Comparison of ENCODE assay signal across 8 mouse cellular contexts in the genomic region with DNA sequence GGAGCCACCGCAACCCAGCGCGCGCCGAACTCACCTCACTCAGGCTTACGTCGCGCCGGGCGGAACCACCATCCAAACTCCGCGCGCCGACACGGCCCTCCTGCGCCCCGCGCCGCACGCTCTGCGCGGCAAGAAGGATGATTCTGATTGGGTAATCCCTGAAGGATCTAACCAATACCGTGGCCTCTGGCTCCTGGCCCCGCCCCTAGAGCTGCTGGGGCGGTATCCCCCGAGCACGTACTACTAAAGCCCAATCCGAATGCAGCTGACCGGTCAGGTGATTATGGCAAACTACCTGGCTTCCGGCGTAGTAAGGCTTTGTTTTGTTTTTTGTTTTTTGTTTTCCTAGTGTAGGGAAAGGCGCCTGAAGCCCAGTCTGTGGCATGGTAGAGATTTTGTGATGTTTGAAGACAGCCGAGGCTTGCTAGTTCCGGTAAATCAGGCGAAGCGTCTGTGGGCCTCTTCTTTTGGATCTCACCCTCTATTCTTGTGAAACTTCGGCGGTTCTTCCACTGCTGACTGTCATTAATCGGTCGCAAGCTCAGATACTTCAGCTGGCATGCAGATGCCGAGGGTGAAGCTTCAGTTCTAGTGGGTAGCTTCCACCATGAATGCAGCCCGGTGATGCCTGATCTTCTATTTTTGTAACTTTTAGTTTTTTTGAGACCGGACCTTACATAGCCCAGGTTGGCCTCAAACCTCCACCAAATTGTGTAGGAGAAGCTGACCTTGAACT. TPM values are rescaled to one million over a fixed set of nuclear protein-coding genes. Genes with fewer than 3 reads are reported as not detected.
A peak's percentile ranks its signal among the peaks of the same experiment; 100 is the strongest.
DNase-seq lines count a peak whose midpoint lies in the region; ATAC-seq and TF ChIP-seq lines count a peak whose summit lies in the region.

A gene (minus strand): TSS at position 111 of the 736 bp plus-strand sequence.

- no peak for TF ChIP-seq CTCF in CH12.LX (conservative IDR thresholded peaks at IDR 0.05 in 1 of 2, IDR thresholded peaks at IDR 0.05 in 1 of 2; ENCODE audit: low read depth in 2 of 2, low read length in 2 of 2)

- peak; percentile 98 for DNase-seq in CH12.LX (ENCODE audit: extremely low read depth)
- DNase-seq in c-Kit-positive CD71-positive TER-119-negative erythroid progenitor cells, embryonic 14.5 days (ENCODE audit: low read depth): peak; percentile 97
- peak; percentile 97 for DNase-seq in forebrain, embryonic 11.5 days (ENCODE audit: low spot score)
- DNase-seq in kidney, postnatal 36 days: peak; percentile 98
- peak; percentile 97 for DNase-seq in telencephalon, adult 2 months (ENCODE audit: low read depth, low spot score)

- dilution Hi-C loops in CH12.LX (cut with MboI; ENCODE audit: extremely low pct_ligation_motif_present, extremely low pct_unique_long_range_greater_than_20kb, low sequenced_read_pairs): no loop called here

- WGBS in forebrain, embryonic 11.5 days: under 1% methylated on average over 43 of the region's 43 CpGs
- WGBS in heart, embryonic 16.5 days: under 1% methylated on average over 43 of the region's 43 CpGs
- under 1% methylated on average over 43 of the region's 43 CpGs for WGBS in liver, embryonic 15.5 days (ENCODE audit: insufficient replicate concordance)
- WGBS in neural tube, embryonic 12.5 days: 1% methylated on average over 43 of the region's 43 CpGs

- peaks cover 0 to 12% of the 10 kb centered on the region in 2 experiments for H3K36me3 ChIP-seq in CH12.LX (replicated peaks in 1 of 2; ENCODE audit: control insufficient read depth in 1 of 2, insufficient read depth in 1 of 2, low read length in 1 of 2)
- no peaks in the 10 kb centered on the region for H3K36me3 ChIP-seq in forebrain, embryonic 11.5 days (ENCODE audit: control insufficient read depth, insufficient read depth, low read length)
- H3K36me3 ChIP-seq in heart, embryonic 16.5 days (ENCODE audit: control insufficient read depth, insufficient read depth): no peaks in the 10 kb centered on the region
- H3K36me3 ChIP-seq in liver, embryonic 15.5 days (replicated peaks): no peaks in the 10 kb centered on the region; the same call in 1 of the 2 replicates
- H3K36me3 ChIP-seq in neural tube, embryonic 12.5 days: no peaks in the 10 kb centered on the region

- in situ Hi-C loops in CH12.LX (cut with MboI; ENCODE audit: low pct_ligation_motif_present, low pct_unique_long_range_greater_than_20kb, low sequenced_read_pairs): no loop called here

- peak within 1 kb of the TSS; percentile 94 for H3K4me2 ChIP-seq in CH12.LX (ENCODE audit: insufficient read depth, low read depth, poor library complexity, severe bottlenecking)
- H3K4me2 ChIP-seq in forebrain, embryonic 11.5 days (ENCODE audit: low read depth, low read length, severe bottlenecking): peak within 1 kb of the TSS; percentile 94
- peak within 1 kb of the TSS; percentile 93 for H3K4me2 ChIP-seq in heart, embryonic 16.5 days (ENCODE audit: low read depth, low read length)
- peak within 1 kb of the TSS; percentile 86 for H3K4me2 ChIP-seq in liver, embryonic 15.5 days
- peak within 1 kb of the TSS; percentile 96 for H3K4me2 ChIP-seq in neural tube, embryonic 12.5 days (replicated peaks)

- peaks cover 13 to 35% of the 10 kb centered on the region in 2 experiments for H3K4me1 ChIP-seq in CH12.LX (ENCODE audit: control insufficient read depth in 1 of 2, insufficient read depth in 2 of 2)
- peaks cover 3% of the 10 kb centered on the region; the same call in 1 of the 2 replicates for H3K4me1 ChIP-seq in forebrain, embryonic 11.5 days (replicated peaks; ENCODE audit: control insufficient read depth, insufficient read depth, low read length)
- peaks cover 9% of the 10 kb centered on the region for H3K4me1 ChIP-seq in heart, embryonic 16.5 days (ENCODE audit: control insufficient read depth, insufficient read depth, low read length)
- H3K4me1 ChIP-seq in liver, embryonic 15.5 days (replicated peaks): peaks cover 66% of the 10 kb centered on the region
- H3K4me1 ChIP-seq in neural tube, embryonic 12.5 days: peaks cover 13% of the 10 kb centered on the region

- H3K27me3 ChIP-seq in CH12.LX (replicated peaks): peaks cover 1% of the 10 kb centered on the region
- H3K27me3 ChIP-seq in forebrain, embryonic 11.5 days (ENCODE audit: control insufficient read depth, insufficient read depth, low read length): no peaks in the 10 kb centered on the region
- no peaks in the 10 kb centered on the region for H3K27me3 ChIP-seq in heart, embryonic 16.5 days (ENCODE audit: control insufficient read depth, insufficient read depth, low read length)
- no peaks in the 10 kb centered on the region for H3K27me3 ChIP-seq in liver, embryonic 15.5 days
- H3K27me3 ChIP-seq in neural tube, embryonic 12.5 days (replicated peaks): no peaks in the 10 kb centered on the region

- no peak for TF ChIP-seq EP300 in CH12.LX (IDR thresholded peaks at IDR 0.05; ENCODE audit: low read length)

- peak; percentile 89 for TF ChIP-seq POLR2A in CH12.LX (IDR thresholded peaks at IDR 0.05; ENCODE audit: low read depth, low read length)

- peak within 1 kb of the TSS; percentile 61 to 98 (median 78) for H3K4me3 ChIP-seq in CH12.LX (replicated peaks in 1 of 3; ENCODE audit: low read depth in 2 of 3, low read length in 2 of 3, poor library complexity in 1 of 3)
- H3K4me3 ChIP-seq in forebrain, embryonic 11.5 days (ENCODE audit: low read depth, low read length): peak within 1 kb of the TSS; percentile 78
- peak within 1 kb of the TSS; percentile 89 for H3K4me3 ChIP-seq in heart, embryonic 16.5 days (ENCODE audit: low read length)
- peak within 1 kb of the TSS; percentile 86 for H3K4me3 ChIP-seq in liver, embryonic 15.5 days (replicated peaks)
- peak within 1 kb of the TSS; percentile 73 for H3K4me3 ChIP-seq in neural tube, embryonic 12.5 days

- peak; percentile 100 for ATAC-seq in forebrain, embryonic 11.5 days (replicated peaks; ENCODE audit: low FRiP score)
- peak; percentile 100 for ATAC-seq in heart, embryonic 16.5 days (replicated peaks; ENCODE audit: extremely low read depth, insufficient read depth, low FRiP score)
- ATAC-seq in liver, embryonic 15.5 days (ENCODE audit: insufficient read depth): peak; percentile 97
- peak; percentile 100 for ATAC-seq in neural tube, embryonic 12.5 days (ENCODE audit: low FRiP score, low read depth)

- no peak for TF ChIP-seq RAD21 in CH12.LX (IDR thresholded peaks at IDR 0.05; ENCODE audit: low read depth, low read length)

- peaks cover 42% of the 10 kb centered on the region for H3K79me2 ChIP-seq in CH12.LX (replicated peaks; ENCODE audit: control insufficient read depth, extremely low read depth, insufficient read depth, poor library complexity, severe bottlenecking)

- peak within 1 kb of the TSS; percentile 87 for H3K9ac ChIP-seq in CH12.LX (ENCODE audit: insufficient read depth, low read depth)
- peak within 1 kb of the TSS; percentile 79 for H3K9ac ChIP-seq in forebrain, embryonic 11.5 days (ENCODE audit: low read length)
- peak within 1 kb of the TSS; percentile 89 for H3K9ac ChIP-seq in heart, embryonic 16.5 days (ENCODE audit: low read length)
- H3K9ac ChIP-seq in liver, embryonic 15.5 days: peak within 1 kb of the TSS; percentile 88
- H3K9ac ChIP-seq in neural tube, embryonic 12.5 days: peak within 1 kb of the TSS; percentile 72

- peak within 1 kb of the TSS; percentile 22 for H3K27ac ChIP-seq in CH12.LX (ENCODE audit: insufficient read depth, low read depth)
- peak within 1 kb of the TSS; percentile 79 for H3K27ac ChIP-seq in forebrain, embryonic 11.5 days (ENCODE audit: low read depth, low read length)
- H3K27ac ChIP-seq in heart, embryonic 16.5 days (ENCODE audit: low read length): peak within 1 kb of the TSS; percentile 88
- peak within 1 kb of the TSS; percentile 98 for H3K27ac ChIP-seq in liver, embryonic 15.5 days (replicated peaks)
- peak within 1 kb of the TSS; percentile 71 for H3K27ac ChIP-seq in neural tube, embryonic 12.5 days

- H3K9me3 ChIP-seq in CH12.LX (replicated peaks; ENCODE audit: low read length): no peaks in the 10 kb centered on the region
- H3K9me3 ChIP-seq in forebrain, embryonic 11.5 days (ENCODE audit: control insufficient read depth, low read length): no peaks in the 10 kb centered on the region
- no peaks in the 10 kb centered on the region for H3K9me3 ChIP-seq in heart, embryonic 16.5 days (replicated peaks; ENCODE audit: control insufficient read depth, low read length)
- H3K9me3 ChIP-seq in liver, embryonic 15.5 days (replicated peaks): no peaks in the 10 kb centered on the region
- H3K9me3 ChIP-seq in neural tube, embryonic 12.5 days: no peaks in the 10 kb centered on the region

TF ChIP-seq in CH12.LX, 34 proteins besides CTCF, POLR2A, EP300 and RAD21 (continues in another document):
- peak; percentile 88 for TF ChIP-seq USF1 (IDR thresholded peaks at IDR 0.05; ENCODE audit: low read depth, low read length)
- no peak; the same call in 1 of the 2 replicates for TF ChIP-seq IRF4 (IDR thresholded peaks at IDR 0.05; ENCODE audit: low read depth, low read length)
- TF ChIP-seq USF2 (conservative IDR thresholded peaks at IDR 0.05; ENCODE audit: low read depth, low read length): peak; percentile 74
- TF ChIP-seq ETS1 (conservative IDR thresholded peaks at IDR 0.05; ENCODE audit: low read depth, low read length): peak; percentile 31; the same call in 1 of the 2 replicates
- peak; percentile 57; the same call in 1 of the 2 replicates for TF ChIP-seq TBP (conservative IDR thresholded peaks at IDR 0.05; ENCODE audit: low read depth, low read length)
- peak; percentile 56 for TF ChIP-seq BHLHE40 (IDR thresholded peaks at IDR 0.05; ENCODE audit: low read depth, low read length)
- no peak for TF ChIP-seq ZKSCAN1 (IDR thresholded peaks at IDR 0.05; ENCODE audit: borderline replicate concordance, low read depth, low read length)
- no peak for TF ChIP-seq ZC3H11A (IDR thresholded peaks at IDR 0.05; ENCODE audit: low read depth, low read length)
- 0 out of 2 replicates have a peak, but pooled peaks have one; percentile 32 for TF ChIP-seq CHD1 (IDR thresholded peaks at IDR 0.05; ENCODE audit: low read depth, low read length)
- no peak for TF ChIP-seq JUN (IDR thresholded peaks at IDR 0.05; ENCODE audit: insufficient read depth, low read depth, low read length)
- TF ChIP-seq KAT2A (IDR thresholded peaks at IDR 0.05; ENCODE audit: insufficient replicate concordance, low read length): peak; percentile 68; the same call in 1 of the 2 replicates
- peak; percentile 66 for TF ChIP-seq NELFE (IDR thresholded peaks at IDR 0.05; ENCODE audit: low read depth, low read length)
- TF ChIP-seq MAX (IDR thresholded peaks at IDR 0.05; ENCODE audit: low read length): peak; percentile 90

RNA-seq across cellular contexts. Expression of the gene that starts here (rescaled TPM):
- total RNA-seq in CH12.LX (2012; rRNA removed) (24.1 and 25.6 TPM in 2 replicates), CH12.LX (2014; rRNA removed) (36.4 and 41.4 TPM in 2 replicates)
- 56.2 TPM in 2 replicates for polyA plus RNA-seq in CH12.LX (2012; ENCODE audit: insufficient read length, low read depth)
- polyA plus RNA-seq in forebrain, embryonic 11.5 days (2014; fragmentation: Nextera tagmentation; extraction: Ambion mirVana): 50.4 and 53.0 TPM in 2 replicates
- 14.5 and 15.3 TPM in 2 replicates for polyA plus RNA-seq in heart, embryonic 16.5 days (2015; fragmentation: Nextera tagmentation; extraction: Ambion mirVana)
- 25.5 and 27.4 TPM in 2 replicates for polyA plus RNA-seq in liver, embryonic 15.5 days (2015; fragmentation: Nextera tagmentation; extraction: Ambion mirVana)
- 24.8 and 27.0 TPM in 2 replicates for polyA plus RNA-seq in neural tube, embryonic 12.5 days (2016; fragmentation: Nextera tagmentation; extraction: Ambion mirVana)

Comparison
In these comparisons a context has a peak if more than half of its experiments do, and no peak if none do; other contexts are left out.
1. Peak in every context shown above with its lines: DNase-seq, ATAC-seq, H3K4me3 ChIP-seq and H3K27ac ChIP-seq.
2. H3K27ac ChIP-seq: peak in every context shown above with its lines; median percentile 98 in liver, embryonic 15.5 days; 88 in heart, embryonic 16.5 days; 79 in forebrain, embryonic 11.5 days; 71 in neural tube, embryonic 12.5 days; 22 in CH12.LX.